Mouse (Mus musculus) cortical plate, adult 2 months (tissue): ENCODE results near the gene Syngr2. TPM values are rescaled to one million over a fixed set of nuclear protein-coding genes. Genes with fewer than 3 reads are reported as not detected.
A peak's percentile ranks its signal among the peaks of the same experiment; 100 is the strongest.

ENCODE experiments used
- H3K27ac ChIP-seq: fragments of 200-500 bp; 2 replicates; pipeline ENCODE4 v1.5.1; 2012; ENCODE audit warnings: low read length, control low read depth, inconsistent platforms; ENCODE audit not compliant: insufficient read depth
- H3K4me1 ChIP-seq: fragments of 200-500 bp; 2 replicates; pipeline ENCODE4 v1.6.1; 2011; ENCODE audit warnings: low read length; ENCODE audit not compliant: control insufficient read depth, insufficient read depth
- H3K4me3 ChIP-seq: fragments of 200-500 bp; 2 replicates; pipeline ENCODE4 v1.5.1; 2011; ENCODE audit warnings: mild to moderate bottlenecking, low read length, control low read depth; ENCODE audit not compliant: insufficient read depth
- CTCF ChIP-seq: fragments of 200-500 bp; IDR thresholded peaks from 2 replicates; pipeline ENCODE4 v1.5.1; 2011; ENCODE audit warnings: mild to moderate bottlenecking, control low read depth, low read length; ENCODE audit not compliant: insufficient read depth; ENCODE audit errors: extremely low read depth
- POLR2A ChIP-seq: fragments of 200-500 bp; IDR thresholded peaks from 2 replicates; pipeline ENCODE4 v1.6.1; 2011; ENCODE audit warnings: mild to moderate bottlenecking, low read length, control low read depth; ENCODE audit not compliant: insufficient read depth; ENCODE audit errors: extremely low read depth
- polyA plus RNA-seq: library from polyadenylated mRNA; depleted of rRNA; stranded (reverse); fragments of >200 nt; gene quantifications from 2 replicates; pipeline ENCODE4 v1.2.3, GENCODE M21; 2012

Syngr2 gene
- polyA plus RNA-seq, 1 experiment: 13.5 TPM

DNA sequence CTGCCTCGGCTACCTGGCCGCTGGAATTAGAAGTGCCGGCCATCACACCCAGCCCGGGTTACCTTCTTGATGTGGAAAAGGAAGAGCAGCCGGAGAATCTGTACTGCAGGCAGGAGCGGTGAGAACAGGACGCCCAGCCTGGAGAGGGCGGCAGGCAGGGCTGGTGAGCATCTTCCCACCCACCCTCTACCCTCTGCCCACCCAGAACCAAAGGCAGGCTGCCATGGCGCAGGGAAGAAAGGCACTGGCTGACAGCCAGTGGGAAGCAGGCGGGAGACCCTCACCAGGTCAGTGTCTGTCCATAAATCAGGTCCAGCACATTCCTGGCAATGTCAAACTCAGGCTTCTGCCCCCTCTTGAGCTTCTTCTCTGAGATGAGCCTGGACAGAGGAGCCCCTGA lies 39.1 kb upstream of the Syngr2 start:
- Histone ChIP-seq H3K4me1 (no peaks in the 10 kb centered on the region), H3K27ac (no peak overlapping the region), H3K4me3 (no peak overlapping the region)
- TF ChIP-seq CTCF: no peak
- TF ChIP-seq POLR2A: no peak

GRCm38 (mm10) chr11:117772352-117772751 lies 37.1 kb upstream of the Syngr2 start:
- Histone ChIP-seq H3K27ac (no peak overlapping the region), H3K4me1 (no peaks in the 10 kb centered on the region), H3K4me3 (no peak overlapping the region)
- TF ChIP-seq CTCF: no peak
- TF ChIP-seq POLR2A: no peak

- Histone ChIP-seq H3K27ac (no peak overlapping the region), H3K4me1 (no peaks in the 10 kb centered on the region), H3K4me3 (no peak overlapping the region)
- TF ChIP-seq CTCF: no peak
- no peak for TF ChIP-seq POLR2A
These were observed 34.5 kb upstream of the Syngr2 start for GRCm38 (mm10) chr11:117774925-117775324.

DNA sequence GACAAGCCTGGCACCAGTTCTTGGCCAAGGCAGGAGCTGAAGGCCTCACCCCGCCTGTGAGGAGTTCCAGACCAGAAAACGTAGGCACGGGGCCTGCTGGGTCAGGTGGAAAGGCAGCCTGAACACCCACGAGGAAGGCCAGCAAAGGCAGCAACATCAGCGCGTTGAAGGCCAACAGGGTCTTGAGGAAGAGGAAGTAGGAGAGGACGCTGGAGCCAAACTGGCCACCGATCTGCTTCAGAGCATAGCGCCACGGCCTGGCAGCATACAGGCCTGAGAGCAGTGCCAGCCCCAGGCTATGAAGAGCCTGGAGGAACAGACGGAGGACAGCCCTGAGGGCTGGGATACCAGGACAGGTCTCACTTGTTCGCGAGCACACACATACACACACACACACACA lies 33.9 kb upstream of the Syngr2 start:
- Histone ChIP-seq H3K4me3 (no peak overlapping the region), H3K4me1 (no peaks in the 10 kb centered on the region), H3K27ac (no peak overlapping the region)
- no peak for TF ChIP-seq POLR2A
- no peak for TF ChIP-seq CTCF

GRCm38 (mm10) chr11:117776085-117776792 lies 33.2 kb upstream of the Syngr2 start:
- H3K4me3 ChIP-seq: no peak overlapping the region
- TF ChIP-seq CTCF (no peak), POLR2A (no peak)
- H3K4me1 ChIP-seq: no peaks in the 10 kb centered on the region
- H3K27ac ChIP-seq: no peak overlapping the region

GRCm38 (mm10) chr11:117777111-117777510 lies 32.4 kb upstream of the Syngr2 start:
- Histone ChIP-seq H3K27ac (no peak overlapping the region), H3K4me3 (no peak overlapping the region), H3K4me1 (no peaks in the 10 kb centered on the region)
- TF ChIP-seq POLR2A (no peak), CTCF (no peak)

GRCm38 (mm10) chr11:117778031-117778430 lies 31.4 kb upstream of the Syngr2 start:
- Histone ChIP-seq H3K4me1 (no peaks in the 10 kb centered on the region), H3K4me3 (no peak overlapping the region), H3K27ac (no peak overlapping the region)
- TF ChIP-seq CTCF: no peak
- TF ChIP-seq POLR2A: no peak

GRCm38 (mm10) chr11:117778851-117779433 lies 30.5 kb upstream of the Syngr2 start:
- Histone ChIP-seq H3K4me3 (no peak overlapping the region), H3K27ac (peak overlapping the region; percentile 69), H3K4me1 (no peaks in the 10 kb centered on the region)
- TF ChIP-seq CTCF: no peak
- TF ChIP-seq POLR2A: no peak

GRCm38 (mm10) chr11:117779434-117780198 lies 29.9 kb upstream of the Syngr2 start:
- H3K27ac ChIP-seq: peak overlapping the region; percentile 69
- TF ChIP-seq POLR2A (peak; percentile 52; the same call in 1 of the 2 replicates), CTCF (no peak)
- no peaks in the 10 kb centered on the region for H3K4me1 ChIP-seq
- H3K4me3 ChIP-seq: peak overlapping the region; percentile 2

- peak overlapping the region; percentile 2; the same call in 1 of the 2 replicates for H3K4me3 ChIP-seq
- no peak for TF ChIP-seq POLR2A
- no peak for TF ChIP-seq CTCF
These were observed 29.3 kb upstream of the Syngr2 start for GRCm38 (mm10) chr11:117780199-117780515.

More at GRCm38 (mm10) chr11:117780199-117780515, 29.3 kb upstream of the Syngr2 start:
- no peaks in the 10 kb centered on the region for H3K4me1 ChIP-seq
- peak overlapping the region; percentile 69 for H3K27ac ChIP-seq
